Mouse (Mus musculus) adrenal gland, adult 18-20 months (tissue): Measurements from ENCODE around the gene Cabp4. TPM values are rescaled to one million over a fixed set of nuclear protein-coding genes. Genes with fewer than 3 reads are reported as not detected.
A peak's percentile ranks its signal among the peaks of the same experiment; 100 is the strongest.

Experiments
- DNase-seq, 2 experiments: peaks; one replicate each; pipeline ENCODE4 v3.0.0; 2021 to 2022; ENCODE audit warnings: low spot score in 2 of 2
- total RNA-seq, 2 experiments: library from RNA; stranded (reverse); gene quantifications; 1 replicate in 1 of 2; 2 replicates in 1 of 2; pipeline ENCODE4 v1.2.3; 2021

Gene Cabp4
- total RNA-seq, 2 experiments from 2014 or later, result 0.16 to 0.60 TPM

DNA sequence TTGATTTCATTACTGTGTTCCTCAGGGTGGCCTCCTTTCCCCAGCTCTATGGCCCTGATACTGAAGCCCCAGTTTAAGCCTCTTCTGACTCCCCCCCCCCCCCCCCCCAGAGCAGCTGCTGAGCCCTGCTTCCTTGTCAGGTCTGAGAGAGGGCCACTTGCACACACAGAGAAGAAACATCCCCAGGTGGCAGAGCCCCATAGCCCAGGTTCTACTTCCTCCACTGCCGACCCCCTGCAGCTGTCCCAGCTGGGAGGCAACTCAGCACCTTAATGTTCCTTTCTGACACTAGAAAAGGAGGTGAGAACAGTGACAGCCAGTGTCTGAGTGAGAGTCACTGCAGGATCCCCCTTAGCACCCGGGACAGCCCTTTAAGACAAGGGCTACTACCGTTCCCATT is 40.0 kb downstream of the Cabp4 start:
- no peak for DNase-seq

DNA sequence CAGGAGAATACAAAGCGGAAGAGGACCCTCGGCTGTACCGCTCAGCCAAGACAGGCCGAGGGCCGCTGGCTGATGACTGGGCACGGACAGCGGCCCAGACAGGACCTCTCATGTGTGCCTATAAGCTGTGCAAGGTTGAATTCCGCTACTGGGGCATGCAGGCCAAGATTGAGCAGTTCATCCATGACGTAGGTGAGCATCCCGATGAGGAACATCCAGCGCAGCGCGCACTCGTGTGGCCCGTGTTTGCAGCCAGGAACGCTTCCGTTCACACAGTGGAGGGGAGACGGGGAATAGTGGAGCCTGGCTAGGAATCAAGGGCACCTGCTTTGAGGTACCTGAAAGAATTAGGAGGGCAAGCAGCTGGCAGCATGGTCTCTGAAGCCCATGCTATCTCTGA is 40.5 kb downstream of the Cabp4 start:
- DNase-seq, result no peak

DNA sequence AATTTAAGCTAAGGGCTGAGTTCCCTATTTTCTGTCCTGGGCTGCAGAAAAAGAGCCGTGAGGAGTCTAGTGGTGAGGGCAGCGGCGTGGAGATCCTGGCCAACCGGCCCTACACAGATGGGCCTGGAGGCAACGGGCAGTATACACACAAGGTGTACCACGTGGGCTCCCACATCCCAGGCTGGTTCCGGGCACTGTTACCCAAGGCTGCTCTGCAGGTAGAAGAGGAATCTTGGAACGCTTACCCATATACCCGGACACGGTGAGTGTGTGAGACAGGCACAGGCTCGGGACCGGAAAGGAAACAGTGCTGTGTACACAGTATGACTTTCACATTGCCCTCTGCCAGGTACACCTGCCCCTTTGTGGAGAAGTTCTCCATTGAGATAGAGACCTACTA is 41.2 kb downstream of the Cabp4 start:
- no peak for DNase-seq

DNA sequence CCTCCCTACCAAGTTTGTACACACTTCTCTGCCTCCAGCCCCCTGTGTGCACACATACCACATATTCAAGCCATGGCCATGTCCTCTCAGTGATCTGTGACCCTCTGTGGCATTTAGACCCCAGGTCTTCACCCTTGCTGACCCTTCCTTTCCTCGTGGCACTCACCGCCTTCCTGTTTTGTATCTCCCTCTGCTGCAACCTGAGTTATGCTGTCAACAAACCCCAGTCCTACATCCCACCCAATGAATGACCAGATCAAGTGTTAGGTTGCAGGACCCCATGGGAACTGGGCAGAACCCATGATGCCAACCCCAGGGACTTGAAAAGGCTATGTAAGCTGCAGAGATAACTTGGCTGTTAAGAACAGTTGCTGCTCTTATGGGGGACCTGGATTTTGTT is 41.8 kb downstream of the Cabp4 start:
- DNase-seq, result no peak

- DNase-seq, result no peak
Observed at GRCm38 (mm10) chr19:4101466-4101865, 42.4 kb downstream of the Cabp4 start.

DNA sequence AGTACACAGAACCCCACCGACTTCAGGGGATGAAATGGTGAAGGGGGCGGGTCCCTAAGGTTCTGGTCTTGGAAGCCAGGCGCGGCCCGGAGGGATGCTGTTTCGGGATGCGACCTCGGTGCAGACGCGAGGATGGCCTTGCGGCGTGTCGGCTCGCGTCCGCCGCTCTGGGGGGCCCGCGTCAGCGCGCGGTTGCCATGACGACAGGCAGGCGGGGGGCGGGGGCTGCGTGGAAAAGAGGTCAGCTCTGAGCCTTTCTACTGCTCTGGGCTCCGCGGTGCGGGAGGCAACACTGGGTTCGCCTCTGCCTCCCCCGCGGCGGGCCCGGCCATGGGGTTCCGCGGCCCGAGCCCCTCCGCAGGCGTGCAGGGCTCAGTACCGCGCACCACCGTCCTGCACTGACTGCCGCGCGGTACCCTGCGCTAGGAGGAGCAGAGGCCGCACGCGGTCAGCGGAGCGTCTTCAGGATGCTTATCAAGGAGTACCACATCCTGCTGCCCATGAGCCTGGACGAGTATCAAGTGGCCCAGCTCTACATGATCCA is 43.0 kb downstream of the Cabp4 start:
- DNase-seq, result peak; percentile 65 to 71

GRCm38 (mm10) chr19:4099837-4100717 is 43.8 kb downstream of the Cabp4 start, which contains the start of gene Pitpnm1:
TSS of gene Pitpnm1 (plus strand) at chr19:4099998.
- peak; percentile 87 to 88 for DNase-seq

DNA sequence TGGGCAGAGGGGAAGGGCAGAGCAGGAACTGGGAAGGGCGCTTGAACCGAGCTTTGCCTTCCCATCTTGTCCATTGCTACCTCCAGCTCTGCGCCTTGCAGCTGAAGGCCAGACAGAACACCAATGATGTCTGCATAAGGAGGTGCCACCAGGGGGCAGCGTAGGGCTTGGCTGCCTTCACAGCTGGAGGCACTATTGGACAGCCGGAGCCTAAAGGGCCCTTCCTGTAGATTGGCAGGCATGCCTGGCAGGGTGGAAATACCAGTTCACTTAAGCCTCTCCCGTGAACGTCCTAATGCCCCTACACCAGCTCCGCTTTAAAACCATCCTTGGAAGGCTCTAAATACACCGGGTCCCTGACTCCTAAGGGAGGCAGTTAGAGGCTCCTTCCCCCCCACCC is 44.8 kb downstream of the Cabp4 start:
- peak; percentile 93 to 94 for DNase-seq

- peak in 1 of 2 experiments; percentile 40 for DNase-seq
Observed at GRCm38 (mm10) chr19:4098426-4098825, 45.4 kb downstream of the Cabp4 start.

DNA sequence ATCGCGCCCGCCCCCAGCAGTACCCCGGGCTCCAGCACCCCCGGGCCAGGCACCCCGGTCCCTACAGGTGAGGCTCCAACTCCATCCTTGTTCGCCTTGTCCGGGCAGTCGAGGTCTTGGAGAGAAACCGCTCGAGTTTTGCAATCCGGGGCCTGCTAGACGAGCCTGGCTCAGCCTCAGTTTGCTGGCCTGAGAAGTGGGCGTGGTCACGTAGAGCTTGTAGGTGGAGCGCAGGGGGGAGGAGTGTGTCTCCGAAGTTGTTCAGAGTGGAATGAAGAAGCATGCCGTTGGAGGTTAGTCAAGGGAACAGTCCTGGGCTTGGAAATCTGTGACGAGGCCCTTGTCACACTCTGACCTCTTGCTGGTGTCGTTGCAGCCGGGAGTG is 46.4 kb downstream of the Cabp4 start:
- DNase-seq, result no peak

DNA sequence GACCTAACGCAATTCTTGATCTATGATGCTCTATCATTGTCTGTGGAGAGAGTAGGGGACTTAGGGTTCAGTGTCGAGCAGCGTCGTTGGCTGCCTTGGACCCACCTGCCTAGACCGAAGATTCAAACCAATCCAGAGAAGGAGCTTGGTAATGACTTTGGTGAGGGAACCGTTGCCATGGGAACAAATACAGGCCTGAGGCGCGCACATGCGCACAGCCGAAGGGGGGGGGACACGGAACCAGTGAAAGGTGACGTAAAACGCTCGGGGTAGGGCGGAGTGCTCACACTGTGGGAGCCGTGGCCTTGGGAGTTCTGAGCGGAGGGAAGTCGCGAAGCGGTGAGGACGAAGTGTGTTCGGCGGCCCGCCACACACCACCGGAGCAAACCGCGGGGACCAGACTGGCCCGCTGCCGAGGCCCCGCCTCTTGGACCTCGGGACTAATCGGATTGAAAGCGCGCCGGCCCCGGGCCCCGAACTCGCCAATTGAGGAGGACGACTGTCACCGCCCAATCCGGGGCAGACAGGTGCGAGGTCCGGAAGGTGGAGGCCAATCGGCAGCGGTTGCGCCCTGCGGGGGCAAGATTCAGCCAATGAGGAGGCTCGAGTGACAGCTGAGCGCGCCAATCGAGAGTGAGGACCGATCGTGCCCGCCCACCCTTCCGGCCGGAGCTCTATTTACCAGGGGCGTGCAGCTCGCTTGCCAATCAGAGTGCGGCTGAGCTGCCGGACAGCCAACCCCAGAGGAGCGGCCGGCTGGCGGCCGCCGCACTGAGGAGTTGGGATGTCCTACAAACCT is 47.0 kb downstream of the Cabp4 start, which contains the start of gene Cdk2ap2:
Gene Cdk2ap2 (plus strand): TSS at position 541 of the 799 bp plus-strand sequence.
- DNase-seq, result peak; percentile 99

GRCm38 (mm10) chr19:4095802-4096201 is 48.0 kb downstream of the Cabp4 start:
- DNase-seq, result no peak

- DNase-seq, result no peak
Observed at GRCm38 (mm10) chr19:4094774-4095303, 49.0 kb downstream of the Cabp4 start.

DNA sequence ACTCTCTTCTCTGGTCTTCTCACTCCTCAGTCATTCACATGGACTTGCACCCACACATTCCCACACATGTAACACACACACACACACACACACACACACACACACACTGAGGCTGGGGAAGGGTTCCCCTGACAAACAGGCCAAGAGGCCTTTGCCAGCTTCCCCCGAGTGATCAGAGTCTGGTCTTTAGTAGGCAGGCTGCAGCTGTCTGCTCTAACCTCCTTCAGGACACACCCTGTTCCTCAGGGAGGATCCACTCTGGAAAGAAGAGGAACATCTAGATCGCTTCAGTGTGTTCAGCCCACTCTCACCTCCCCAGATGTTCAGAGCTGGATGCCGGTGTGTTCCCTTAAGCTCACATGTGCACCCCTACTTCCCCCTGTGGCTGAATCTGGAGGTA is 49.5 kb downstream of the Cabp4 start:
- no peak for DNase-seq

GRCm38 (mm10) chr19:4093772-4094171 is 50.1 kb downstream of the Cabp4 start:
- DNase-seq, result no peak

DNA sequence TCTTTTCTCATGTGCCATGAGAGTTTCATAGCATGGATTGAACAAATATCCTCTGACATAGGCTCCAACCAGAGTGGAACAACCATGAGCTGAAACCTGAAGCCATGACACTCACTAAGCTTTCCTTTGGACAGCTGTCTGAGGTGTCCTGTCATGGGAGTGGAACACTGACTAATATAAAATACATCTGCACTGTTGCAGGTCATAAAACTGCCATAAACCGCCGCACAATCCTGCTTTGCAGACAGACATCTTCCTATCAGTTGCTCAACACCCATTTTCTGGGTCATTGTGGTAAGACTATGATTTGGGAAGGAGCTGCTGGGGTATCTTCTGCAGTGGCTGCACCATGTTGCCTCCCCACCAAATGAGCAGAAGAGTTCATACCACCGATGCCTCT is 51.1 kb downstream of the Cabp4 start:
- no peak for DNase-seq

DNA sequence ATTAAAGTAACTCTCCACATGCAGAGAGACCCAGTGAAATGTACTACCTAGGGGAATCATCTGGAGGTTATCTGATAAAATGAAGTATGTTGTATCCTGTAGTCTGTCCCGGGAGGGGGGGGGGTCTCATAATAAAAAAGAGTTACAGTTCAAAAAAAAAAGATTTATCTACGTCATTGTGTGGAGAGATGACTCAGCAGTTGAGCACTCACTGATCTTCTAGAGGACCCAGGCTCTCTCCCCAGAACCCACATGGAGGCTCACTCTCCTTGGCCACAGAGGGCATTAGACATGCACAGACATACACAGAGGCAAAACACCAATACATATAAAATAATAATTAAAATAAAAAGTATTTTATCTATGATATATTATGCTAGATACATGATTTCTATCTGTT is 52.5 kb downstream of the Cabp4 start:
- DNase-seq, result no peak

GRCm38 (mm10) chr19:4090446-4090845 is 53.4 kb downstream of the Cabp4 start:
- DNase-seq, result no peak

DNA sequence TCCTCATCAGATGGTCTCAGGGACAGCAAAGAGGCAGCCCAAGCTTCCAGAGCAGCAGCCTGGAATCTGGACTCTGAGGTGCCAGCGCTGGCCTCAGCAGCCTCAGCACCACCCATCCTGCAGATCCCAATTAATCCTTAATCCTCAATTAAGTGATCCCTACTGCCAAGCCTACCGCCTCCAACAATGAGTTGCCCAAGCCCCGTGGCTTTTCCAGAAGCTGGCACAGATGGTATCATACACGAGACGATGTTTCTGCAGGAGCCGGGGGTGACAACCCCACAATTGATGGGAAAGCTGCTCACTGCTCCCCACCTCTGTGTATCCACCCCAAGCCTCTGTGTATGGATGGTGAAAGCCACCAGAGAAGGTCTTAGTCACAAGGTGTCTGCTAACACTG is 54.7 kb downstream of the Cabp4 start:
- DNase-seq, result no peak

DNA sequence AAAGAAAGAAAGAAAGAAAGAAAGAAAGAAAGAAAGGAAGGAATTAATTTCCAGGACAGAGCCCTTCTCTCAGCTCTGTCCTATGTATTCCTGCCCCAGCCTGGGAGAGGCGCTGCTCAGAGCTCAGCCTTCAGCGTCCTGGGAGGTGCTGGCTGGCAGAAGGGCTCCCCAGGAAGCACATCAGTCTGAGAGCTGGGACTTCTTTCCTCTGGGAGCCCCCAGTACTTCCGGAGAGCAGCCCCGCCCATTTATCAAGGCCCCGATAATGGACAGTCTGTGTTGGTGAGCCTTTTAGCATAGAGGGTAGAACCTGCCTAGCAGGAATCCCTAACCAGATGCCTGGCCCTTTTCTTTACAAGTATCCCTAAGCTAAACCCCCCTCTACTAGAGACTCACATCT is 55.7 kb downstream of the Cabp4 start:
- no peak for DNase-seq

GRCm38 (mm10) chr19:4087090-4087489 is 56.7 kb downstream of the Cabp4 start:
- no peak for DNase-seq

- no peak for DNase-seq
Observed at GRCm38 (mm10) chr19:4086156-4086555, 57.7 kb downstream of the Cabp4 start.
